8 mouse cellular contexts compared by ENCODE assay signal in the genomic region with DNA sequence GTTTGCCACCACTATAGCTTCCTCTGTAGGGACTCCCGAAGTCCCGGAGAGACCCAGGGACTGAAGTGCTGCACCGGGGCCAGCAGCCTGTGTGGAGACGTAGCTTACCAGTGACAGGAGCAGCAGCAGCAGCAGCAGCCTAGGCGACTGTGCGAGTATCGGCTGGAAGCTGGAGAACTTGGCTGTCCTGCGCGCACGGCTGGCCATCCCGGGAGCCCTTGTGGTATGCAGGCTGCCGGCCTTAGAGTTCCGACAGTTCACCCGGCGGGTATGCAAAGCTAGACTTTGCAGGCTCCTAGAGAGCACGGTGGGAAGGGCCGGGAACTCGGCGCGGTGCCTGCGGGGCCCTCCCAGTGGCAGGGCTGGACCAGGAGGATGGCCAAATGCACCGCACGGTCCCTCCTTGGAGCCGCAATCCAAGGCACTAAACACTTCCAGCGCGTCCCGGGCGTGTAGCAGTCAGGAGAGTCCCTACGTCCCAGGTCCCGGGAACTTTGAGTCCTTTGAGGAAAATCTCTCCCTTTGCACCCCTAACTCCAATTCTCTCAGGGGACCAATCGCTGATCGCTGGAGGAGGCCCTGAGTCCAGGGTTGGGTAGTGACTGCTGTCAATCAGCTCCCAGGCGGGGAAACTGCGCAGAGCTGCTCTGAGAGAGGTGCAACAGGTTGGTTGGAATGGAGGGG. TPM values are rescaled to one million over a fixed set of nuclear protein-coding genes. Genes with fewer than 3 reads are reported as not detected.
DNase-seq lines count a peak whose midpoint lies in the region; ATAC-seq lines count a peak whose summit lies in the region.

A gene (minus strand): TSS at position 478 of the 684 bp plus-strand sequence.

- peak within 1 kb of the TSS; percentile 47 for H3K4me3 ChIP-seq in erythroblast, embryonic 14.5 days (replicated peaks)
- H3K4me3 ChIP-seq in embryonic facial prominence, embryonic 15.5 days (replicated peaks), result peak within 1 kb of the TSS; percentile 60
- peak within 1 kb of the TSS; percentile 70 for H3K4me3 ChIP-seq in heart, embryonic 13.5 days
- peak within 1 kb of the TSS; percentile 59 for H3K4me3 ChIP-seq in kidney, embryonic 16.5 days (ENCODE audit: low read length)
- H3K4me3 ChIP-seq in liver, embryonic 13.5 days (replicated peaks), result peak within 1 kb of the TSS; percentile 50
- H3K4me3 ChIP-seq in neural tube, embryonic 14.5 days (ENCODE audit: low read depth, low read length), result peak within 1 kb of the TSS; percentile 52

- peak within 1 kb of the TSS; percentile 18 for H3K9ac ChIP-seq in embryonic facial prominence, embryonic 15.5 days
- H3K9ac ChIP-seq in heart, embryonic 13.5 days, result peak within 1 kb of the TSS; percentile 78
- H3K9ac ChIP-seq in kidney, embryonic 16.5 days (replicated peaks; ENCODE audit: low read length), result peak within 1 kb of the TSS; percentile 72
- no peak within 1 kb of the TSS for H3K9ac ChIP-seq in liver, embryonic 13.5 days
- H3K9ac ChIP-seq in neural tube, embryonic 14.5 days (replicated peaks; ENCODE audit: low read depth, low read length), result peak within 1 kb of the TSS; percentile 59

- H3K27me3 ChIP-seq in erythroblast, embryonic 14.5 days (ENCODE audit: control insufficient read depth), result peaks cover 49% of the 10 kb centered on the region
- peaks cover 27% of the 10 kb centered on the region for H3K27me3 ChIP-seq in embryonic facial prominence, embryonic 15.5 days
- H3K27me3 ChIP-seq in heart, embryonic 13.5 days (replicated peaks), result peaks cover 14% of the 10 kb centered on the region; the same call in 1 of the 2 replicates
- H3K27me3 ChIP-seq in kidney, embryonic 16.5 days (ENCODE audit: insufficient read depth, low read length), result 0 out of 2 replicates have a peak, but pooled peaks cover 6% of the 10 kb centered on the region
- H3K27me3 ChIP-seq in liver, embryonic 13.5 days, result peaks cover 49% of the 10 kb centered on the region
- H3K27me3 ChIP-seq in neural tube, embryonic 14.5 days (ENCODE audit: control insufficient read depth, insufficient read depth, low read length), result peaks cover 14% of the 10 kb centered on the region

- peak within 1 kb of the TSS; percentile 53 for H3K27ac ChIP-seq in embryonic facial prominence, embryonic 15.5 days (replicated peaks)
- peak within 1 kb of the TSS; percentile 83 for H3K27ac ChIP-seq in heart, embryonic 13.5 days (replicated peaks)
- peak within 1 kb of the TSS; percentile 84 for H3K27ac ChIP-seq in kidney, embryonic 16.5 days (ENCODE audit: low read length)
- H3K27ac ChIP-seq in liver, embryonic 13.5 days, result no peak within 1 kb of the TSS
- H3K27ac ChIP-seq in neural tube, embryonic 14.5 days (ENCODE audit: low read depth, low read length), result no peak within 1 kb of the TSS

- no peaks in the 10 kb centered on the region; the same call in 1 of the 2 replicates for H3K4me1 ChIP-seq in erythroblast, embryonic 14.5 days (ENCODE audit: control insufficient read depth)
- H3K4me1 ChIP-seq in embryonic facial prominence, embryonic 15.5 days, result peaks cover 24% of the 10 kb centered on the region
- peaks cover 21% of the 10 kb centered on the region for H3K4me1 ChIP-seq in heart, embryonic 13.5 days
- H3K4me1 ChIP-seq in kidney, embryonic 16.5 days (ENCODE audit: insufficient read depth, low read length), result peaks cover 12% of the 10 kb centered on the region
- H3K4me1 ChIP-seq in liver, embryonic 13.5 days (replicated peaks), result 0 out of 2 replicates have a peak, but pooled peaks cover 6% of the 10 kb centered on the region
- peaks cover 18% of the 10 kb centered on the region for H3K4me1 ChIP-seq in neural tube, embryonic 14.5 days (ENCODE audit: control insufficient read depth, insufficient read depth, low read length)

- H3K36me3 ChIP-seq in erythroblast, embryonic 14.5 days (ENCODE audit: control insufficient read depth), result no peaks in the 10 kb centered on the region
- H3K36me3 ChIP-seq in embryonic facial prominence, embryonic 15.5 days, result peaks cover 15% of the 10 kb centered on the region
- peaks cover 30% of the 10 kb centered on the region for H3K36me3 ChIP-seq in heart, embryonic 13.5 days
- peaks cover 37% of the 10 kb centered on the region for H3K36me3 ChIP-seq in kidney, embryonic 16.5 days (ENCODE audit: insufficient read depth, low read length)
- H3K36me3 ChIP-seq in liver, embryonic 13.5 days, result no peaks in the 10 kb centered on the region
- H3K36me3 ChIP-seq in neural tube, embryonic 14.5 days (ENCODE audit: control insufficient read depth, insufficient read depth, low read length), result no peaks in the 10 kb centered on the region

- peaks cover 13% of the 10 kb centered on the region for H3K9me3 ChIP-seq in erythroblast, embryonic 14.5 days (ENCODE audit: control insufficient read depth, low read length)
- H3K9me3 ChIP-seq in embryonic facial prominence, embryonic 15.5 days (replicated peaks), result peaks cover 17% of the 10 kb centered on the region; the same call in 1 of the 2 replicates
- H3K9me3 ChIP-seq in heart, embryonic 13.5 days, result peaks cover 10% of the 10 kb centered on the region
- peaks cover 36% of the 10 kb centered on the region for H3K9me3 ChIP-seq in kidney, embryonic 16.5 days (ENCODE audit: low read length)
- no peaks in the 10 kb centered on the region; the same call in 1 of the 2 replicates for H3K9me3 ChIP-seq in liver, embryonic 13.5 days (replicated peaks)
- H3K9me3 ChIP-seq in neural tube, embryonic 14.5 days (ENCODE audit: control insufficient read depth, low read length), result no peaks in the 10 kb centered on the region

- DNase-seq in liver, embryonic 13.5 days, result no peak
- no peak for DNase-seq in natural killer cell, adult 2 months (ENCODE audit: low spot score in 2 of 2)

- WGBS in embryonic facial prominence, embryonic 15.5 days, result under 1% methylated on average over 34 of the region's 34 CpGs
- under 1% methylated on average over 34 of the region's 34 CpGs for WGBS in heart, embryonic 13.5 days
- WGBS in kidney, embryonic 16.5 days, result under 1% methylated on average over 34 of the region's 34 CpGs
- under 1% methylated on average over 34 of the region's 34 CpGs for WGBS in liver, embryonic 13.5 days (ENCODE audit: insufficient replicate concordance)
- under 1% methylated on average over 34 of the region's 34 CpGs for WGBS in neural tube, embryonic 14.5 days

- H3K4me2 ChIP-seq in embryonic facial prominence, embryonic 15.5 days (replicated peaks), result peak within 1 kb of the TSS; percentile 94
- H3K4me2 ChIP-seq in heart, embryonic 13.5 days, result peak within 1 kb of the TSS; percentile 98
- H3K4me2 ChIP-seq in kidney, embryonic 16.5 days (replicated peaks; ENCODE audit: low read depth, low read length), result peak within 1 kb of the TSS; percentile 94
- H3K4me2 ChIP-seq in liver, embryonic 13.5 days, result peak within 1 kb of the TSS; percentile 63
- peak within 1 kb of the TSS; percentile 100 for H3K4me2 ChIP-seq in neural tube, embryonic 14.5 days (ENCODE audit: low read depth, low read length)

- no peak for ATAC-seq in erythroblast, adult 5-6 weeks (replicated peaks; ENCODE audit: low FRiP score, poor library complexity, severe bottlenecking)
- peak; percentile 88 for ATAC-seq in embryonic facial prominence, embryonic 15.5 days (ENCODE audit: insufficient number of reproducible peaks, low FRiP score, low TSS enrichment, low read depth)
- ATAC-seq in heart, embryonic 13.5 days (ENCODE audit: extremely low read depth, insufficient number of reproducible peaks, low FRiP score, low TSS enrichment), result peak; percentile 82
- ATAC-seq in kidney, embryonic 16.5 days (ENCODE audit: low FRiP score, low TSS enrichment), result peak; percentile 98
- peak; percentile 82 for ATAC-seq in liver, embryonic 13.5 days (ENCODE audit: low read depth)
- peak; percentile 93 for ATAC-seq in neural tube, embryonic 14.5 days (ENCODE audit: low read depth)

RNA-seq across cellular contexts. Expression of the gene that starts here (rescaled TPM):
- 0.02 TPM in 1 of 2 replicates, not detected in the other for polyA plus RNA-seq in erythroblast, embryonic 14.5 days (2012)
- total RNA-seq in erythroblast, adult 5-6 weeks (2015; ENCODE audit: low replicate concordance), result not detected in 2 replicates
- not detected in 2 replicates for total RNA-seq in erythroblast, adult 5-6 weeks (2017; ENCODE audit: low replicate concordance)
- 5.8 and 7.1 TPM in 2 replicates for polyA plus RNA-seq in embryonic facial prominence, embryonic 15.5 days (2015; fragmentation: Nextera tagmentation; extraction: Ambion mirVana)
- 3.7 and 4.0 TPM in 2 replicates for polyA plus RNA-seq in heart, embryonic 13.5 days (2015; fragmentation: Nextera tagmentation; extraction: Ambion mirVana)
- 15.1 and 15.6 TPM in 2 replicates for polyA plus RNA-seq in kidney, embryonic 16.5 days (2015; fragmentation: Nextera tagmentation; extraction: Ambion mirVana)
- polyA plus RNA-seq in liver, embryonic 13.5 days (2015; fragmentation: Nextera tagmentation; extraction: Ambion mirVana), result 0.35 and 0.39 TPM in 2 replicates
- polyA plus RNA-seq in neural tube, embryonic 14.5 days (2014; fragmentation: Nextera tagmentation; extraction: Ambion mirVana), result 1.6 and 2.0 TPM in 2 replicates

Comparison
In these comparisons a context has a peak if more than half of its experiments do, and no peak if none do; other contexts are left out.
1. Peak in ATAC-seq, H3K4me3 ChIP-seq and H3K4me2 ChIP-seq in liver, embryonic 13.5 days; RNA of the gene not detected or under 1 TPM.
2. H3K27ac ChIP-seq: peak in embryonic facial prominence, embryonic 15.5 days (single experiment), heart, embryonic 13.5 days (single experiment) and kidney, embryonic 16.5 days (single experiment); none in liver, embryonic 13.5 days (single experiment) and neural tube, embryonic 14.5 days (single experiment).
3. Peak in every context shown above with its lines, with median percentiles within 50 percentile points of each other: H3K4me3 ChIP-seq and H3K4me2 ChIP-seq.